Mouse (Mus musculus): ENCODE measurements around the gene Lmod3. TPM values are rescaled to one million over a fixed set of nuclear protein-coding genes. Genes with fewer than 3 reads are reported as not detected.

Gene Lmod3
- polyA plus RNA-seq, 1 experiment from 2014 or later: not detected

DNA sequence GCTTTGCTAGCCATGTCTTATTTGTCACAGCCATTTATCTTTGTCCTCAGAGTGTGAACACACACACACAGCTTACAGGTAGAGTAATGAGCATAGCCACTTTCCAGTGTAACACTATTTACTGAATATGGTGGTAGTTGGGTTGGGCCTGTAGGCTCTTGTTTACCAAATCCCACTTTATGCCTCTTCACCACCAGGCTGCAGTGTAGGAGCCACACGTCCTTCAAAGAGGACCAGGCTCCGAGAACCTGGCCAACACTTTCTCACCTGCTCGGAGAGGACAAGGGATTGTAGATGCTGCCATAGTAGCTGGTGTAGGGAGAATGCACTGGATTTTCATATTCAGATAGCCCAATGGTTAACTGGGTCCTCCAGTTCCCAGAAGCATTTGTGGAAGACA lies 39.5 kb upstream of the Lmod3 start:
- Histone ChIP-seq H3K27me3 (replicated peaks; ENCODE audit: control insufficient read depth, insufficient read depth, low read length) (no peaks in the 10 kb centered on the region), H3K27ac (ENCODE audit: low read depth, low read length) (no peak overlapping the region), H3K4me3 (ENCODE audit: low read length) (no peak overlapping the region), H3K9ac (ENCODE audit: low read depth, low read length) (no peak overlapping the region), H3K9me3 (ENCODE audit: control insufficient read depth, low read length) (no peaks in the 10 kb centered on the region), H3K36me3 (ENCODE audit: control insufficient read depth, insufficient read depth, low read length) (peaks cover 12% of the 10 kb centered on the region), H3K4me1 (ENCODE audit: control insufficient read depth, insufficient read depth, low read depth, low read length) (no peaks in the 10 kb centered on the region), H3K4me2 (ENCODE audit: low read length) (no peak overlapping the region)
- 91% methylated on average over 3 of the region's 3 CpGs for WGBS
- ATAC-seq: no peak

DNA sequence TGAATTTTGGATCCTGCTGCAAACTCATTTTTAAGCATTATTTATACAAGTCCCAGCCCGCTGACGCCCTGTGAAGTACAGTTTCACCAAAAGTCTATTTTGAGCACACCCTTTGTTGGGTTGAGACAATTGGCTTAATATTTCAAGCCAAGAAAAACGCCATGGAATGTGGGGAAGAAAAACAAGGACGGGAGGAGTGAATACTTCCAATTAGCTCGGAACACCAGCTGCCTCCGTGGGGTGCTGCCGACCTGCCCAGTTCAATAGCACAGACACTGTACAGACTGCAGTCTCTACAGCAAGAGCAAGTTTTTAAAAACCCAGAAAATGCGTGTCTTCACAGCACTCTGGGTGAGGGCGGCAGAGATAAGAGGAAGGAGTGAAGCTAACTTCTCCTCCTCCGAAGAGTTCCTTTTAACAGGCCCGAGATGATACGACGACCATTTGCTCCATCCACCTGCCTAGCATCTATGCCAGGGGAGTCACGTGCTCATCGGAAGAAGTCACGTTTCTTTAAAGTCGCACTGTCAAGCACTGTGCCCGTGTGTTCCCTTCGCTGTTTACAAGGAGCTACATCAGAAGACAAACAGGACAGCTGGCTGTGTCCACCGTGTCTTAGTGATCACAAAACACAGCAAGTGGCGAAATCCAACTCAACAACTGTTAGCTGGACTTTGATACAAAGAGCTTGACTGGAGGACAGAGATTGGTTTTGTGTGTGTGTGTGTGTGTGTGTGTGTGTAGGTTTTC lies 38.8 kb upstream of the Lmod3 start:
- Histone ChIP-seq H3K9me3 (ENCODE audit: control insufficient read depth, low read length) (no peaks in the 10 kb centered on the region), H3K27ac (ENCODE audit: low read depth, low read length) (no peak overlapping the region), H3K4me1 (ENCODE audit: control insufficient read depth, insufficient read depth, low read depth, low read length) (no peaks in the 10 kb centered on the region), H3K4me2 (ENCODE audit: low read length) (no peak overlapping the region), H3K9ac (ENCODE audit: low read depth, low read length) (no peak overlapping the region), H3K36me3 (ENCODE audit: control insufficient read depth, insufficient read depth, low read length) (peaks cover 11% of the 10 kb centered on the region), H3K27me3 (replicated peaks; ENCODE audit: control insufficient read depth, insufficient read depth, low read length) (no peaks in the 10 kb centered on the region), H3K4me3 (ENCODE audit: low read length) (no peak overlapping the region)
- WGBS: 58% methylated on average over 21 of the region's 21 CpGs
- no peak for ATAC-seq

DNA sequence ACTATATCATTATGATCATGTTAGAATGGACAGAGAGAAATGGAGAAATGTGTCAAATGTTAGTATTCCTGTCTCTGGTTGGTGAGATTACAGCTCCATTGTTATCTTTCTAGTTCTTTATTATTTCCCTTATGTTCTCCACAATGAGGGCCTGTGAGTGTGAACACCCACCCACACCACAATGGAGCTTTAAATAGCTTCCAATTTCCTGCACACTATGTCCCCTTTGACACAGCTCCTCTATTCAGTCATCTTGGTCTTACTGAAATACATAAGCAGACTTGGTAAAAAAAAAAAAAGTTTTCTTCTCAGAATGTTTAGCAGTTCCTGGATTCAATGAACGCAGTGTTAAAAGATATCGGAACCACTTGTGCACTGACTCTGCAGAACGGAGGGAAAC lies 38.1 kb upstream of the Lmod3 start:
- H3K27ac ChIP-seq (ENCODE audit: low read depth, low read length): no peak overlapping the region
- no peak overlapping the region for H3K9ac ChIP-seq (ENCODE audit: low read depth, low read length)
- no peak for ATAC-seq
- no peak overlapping the region for H3K4me3 ChIP-seq (ENCODE audit: low read length)
- peaks cover 6% of the 10 kb centered on the region for H3K36me3 ChIP-seq (ENCODE audit: control insufficient read depth, insufficient read depth, low read length)
- H3K9me3 ChIP-seq (ENCODE audit: control insufficient read depth, low read length): no peaks in the 10 kb centered on the region
- H3K4me1 ChIP-seq (ENCODE audit: control insufficient read depth, insufficient read depth, low read depth, low read length): no peaks in the 10 kb centered on the region
- 57% methylated on average over 3 of the region's 3 CpGs for WGBS
- H3K27me3 ChIP-seq (replicated peaks; ENCODE audit: control insufficient read depth, insufficient read depth, low read length): no peaks in the 10 kb centered on the region
- no peak overlapping the region for H3K4me2 ChIP-seq (ENCODE audit: low read length)

DNA sequence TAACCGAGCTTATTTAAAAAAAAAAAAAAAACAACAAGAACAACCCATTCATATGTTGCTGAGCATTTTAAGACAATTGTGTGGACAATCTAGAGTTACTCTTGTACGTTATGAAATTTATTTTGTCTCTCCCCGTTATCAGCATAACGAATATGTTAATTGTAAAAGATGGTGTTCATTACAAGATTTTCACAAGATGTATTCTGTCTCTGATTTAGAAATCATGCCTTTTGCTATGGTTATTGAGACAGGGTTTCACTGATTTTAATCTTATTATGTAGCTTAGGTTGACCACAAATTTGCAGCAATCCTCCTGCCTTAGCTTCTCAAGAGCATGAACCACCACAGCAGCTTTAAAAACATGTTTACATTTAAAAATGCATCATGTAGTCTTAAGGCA lies 37.3 kb upstream of the Lmod3 start:
- no peaks in the 10 kb centered on the region for H3K27me3 ChIP-seq (replicated peaks; ENCODE audit: control insufficient read depth, insufficient read depth, low read length)
- H3K9ac ChIP-seq (ENCODE audit: low read depth, low read length): no peak overlapping the region
- no peaks in the 10 kb centered on the region for H3K9me3 ChIP-seq (ENCODE audit: control insufficient read depth, low read length)
- H3K36me3 ChIP-seq (ENCODE audit: control insufficient read depth, insufficient read depth, low read length): no peaks in the 10 kb centered on the region; the same call in none of the 2 replicates
- no peak overlapping the region for H3K4me2 ChIP-seq (ENCODE audit: low read length)
- H3K4me3 ChIP-seq (ENCODE audit: low read length): no peak overlapping the region
- 91% methylated on average over 4 of the region's 4 CpGs for WGBS
- no peak overlapping the region for H3K27ac ChIP-seq (ENCODE audit: low read depth, low read length)
- no peak for ATAC-seq
- no peaks in the 10 kb centered on the region for H3K4me1 ChIP-seq (ENCODE audit: control insufficient read depth, insufficient read depth, low read depth, low read length)

DNA sequence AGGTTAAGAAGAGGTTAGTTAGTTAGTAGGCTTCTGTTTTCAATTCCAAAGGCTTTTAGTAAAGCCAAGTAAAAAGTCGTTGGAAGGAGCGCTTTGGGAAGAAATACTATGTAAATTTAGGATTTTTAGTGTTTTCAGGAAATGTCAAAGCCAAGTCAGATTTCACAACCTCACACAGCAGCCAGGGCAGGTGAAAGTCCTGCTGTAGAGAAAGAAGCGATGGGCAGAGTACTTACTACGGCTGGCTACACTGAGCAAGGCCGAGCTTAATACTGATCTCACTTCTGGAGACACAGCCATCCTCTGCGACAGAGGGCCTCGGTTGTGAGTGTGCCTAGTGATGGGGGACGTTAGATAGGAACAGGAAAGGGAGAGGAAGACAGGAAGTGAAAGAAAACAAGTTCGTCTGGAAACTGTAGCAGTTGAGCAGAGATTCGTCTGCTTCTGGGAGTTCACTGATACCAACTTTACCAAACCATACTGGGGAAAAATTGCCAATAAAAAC lies 36.8 kb upstream of the Lmod3 start:
- Histone ChIP-seq H3K9ac (ENCODE audit: low read depth, low read length) (no peak overlapping the region), H3K4me3 (ENCODE audit: low read length) (no peak overlapping the region), H3K27me3 (replicated peaks; ENCODE audit: control insufficient read depth, insufficient read depth, low read length) (no peaks in the 10 kb centered on the region), H3K4me1 (ENCODE audit: control insufficient read depth, insufficient read depth, low read depth, low read length) (no peaks in the 10 kb centered on the region), H3K9me3 (ENCODE audit: control insufficient read depth, low read length) (no peaks in the 10 kb centered on the region), H3K4me2 (ENCODE audit: low read length) (no peak overlapping the region), H3K27ac (ENCODE audit: low read depth, low read length) (no peak overlapping the region), H3K36me3 (ENCODE audit: control insufficient read depth, insufficient read depth, low read length) (no peaks in the 10 kb centered on the region; the same call in none of the 2 replicates)
- WGBS: 78% methylated on average over 10 of the region's 10 CpGs
- ATAC-seq: no peak

DNA sequence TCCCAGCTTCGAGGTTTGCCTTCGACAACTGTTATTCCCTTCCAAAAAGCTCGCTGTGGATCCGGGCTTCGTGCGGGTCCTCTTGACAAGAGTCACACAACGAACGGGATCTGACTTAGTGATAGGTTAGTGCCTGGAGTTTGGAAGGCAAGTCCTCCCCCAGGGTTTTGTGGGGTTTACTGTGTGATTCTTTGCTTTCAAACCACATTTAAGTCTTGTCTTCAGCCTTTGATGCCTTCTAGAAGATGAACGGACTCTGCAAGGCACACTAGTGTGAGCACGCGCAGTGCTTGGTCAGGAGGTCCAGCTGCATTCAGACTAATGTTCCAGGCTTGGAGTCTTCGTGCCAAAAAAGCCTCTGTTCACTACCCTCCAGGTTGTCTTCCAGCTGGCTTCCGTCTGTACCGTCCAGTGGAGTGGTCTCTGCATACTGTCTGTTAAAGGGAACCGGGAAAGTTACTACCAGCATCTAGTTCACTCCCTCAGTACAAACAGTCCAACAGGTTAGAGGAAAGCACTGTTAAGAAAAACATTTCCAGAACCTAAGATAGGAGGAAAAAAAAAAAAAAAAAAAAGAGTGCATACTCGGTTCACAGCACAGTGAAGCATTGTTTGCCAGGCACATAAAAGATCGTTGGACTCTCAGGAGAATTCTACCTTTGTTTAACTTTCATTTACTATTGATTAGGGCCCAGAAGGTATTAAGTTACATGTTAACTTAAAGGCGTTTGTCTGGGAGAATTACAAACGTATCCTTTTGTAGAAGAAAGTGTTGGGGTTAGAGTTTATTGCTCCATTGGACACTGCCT lies 35.7 kb upstream of the Lmod3 start:
- Histone ChIP-seq H3K36me3 (ENCODE audit: control insufficient read depth, insufficient read depth, low read length) (no peaks in the 10 kb centered on the region; the same call in none of the 2 replicates), H3K9me3 (ENCODE audit: control insufficient read depth, low read length) (no peaks in the 10 kb centered on the region), H3K4me1 (ENCODE audit: control insufficient read depth, insufficient read depth, low read depth, low read length) (no peaks in the 10 kb centered on the region), H3K4me3 (ENCODE audit: low read length) (no peak overlapping the region), H3K27ac (ENCODE audit: low read depth, low read length) (no peak overlapping the region), H3K27me3 (replicated peaks; ENCODE audit: control insufficient read depth, insufficient read depth, low read length) (no peaks in the 10 kb centered on the region), H3K4me2 (ENCODE audit: low read length) (no peak overlapping the region), H3K9ac (ENCODE audit: low read depth, low read length) (no peak overlapping the region)
- no peak for ATAC-seq
- WGBS: 78% methylated on average over 19 of the region's 19 CpGs

DNA sequence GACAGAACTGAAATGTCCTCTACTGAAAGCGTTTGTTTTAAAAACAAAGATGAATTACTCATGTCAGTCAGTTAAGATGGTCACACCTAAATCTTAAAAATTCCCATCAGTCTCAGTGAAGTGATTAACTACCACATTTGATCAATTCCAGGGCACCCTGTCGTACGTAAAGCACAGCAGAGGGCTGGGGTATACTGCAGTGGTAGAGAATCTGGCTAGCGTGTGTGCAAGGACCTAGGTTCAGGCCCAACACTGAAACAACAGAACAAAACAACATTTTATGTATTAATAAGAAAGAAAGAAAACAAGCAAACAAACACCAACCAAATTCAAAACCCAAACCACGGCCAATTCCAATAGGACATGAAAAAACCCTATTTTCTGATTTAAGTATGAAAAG lies 33.8 kb upstream of the Lmod3 start:
- Histone ChIP-seq H3K27me3 (replicated peaks; ENCODE audit: control insufficient read depth, insufficient read depth, low read length) (no peaks in the 10 kb centered on the region), H3K36me3 (ENCODE audit: control insufficient read depth, insufficient read depth, low read length) (no peaks in the 10 kb centered on the region; the same call in none of the 2 replicates), H3K4me3 (ENCODE audit: low read length) (no peak overlapping the region), H3K4me1 (ENCODE audit: control insufficient read depth, insufficient read depth, low read depth, low read length) (no peaks in the 10 kb centered on the region), H3K4me2 (ENCODE audit: low read length) (no peak overlapping the region), H3K27ac (ENCODE audit: low read depth, low read length) (no peak overlapping the region), H3K9ac (ENCODE audit: low read depth, low read length) (no peak overlapping the region), H3K9me3 (ENCODE audit: control insufficient read depth, low read length) (no peaks in the 10 kb centered on the region)
- 95% methylated on average over 5 of the region's 5 CpGs for WGBS
- ATAC-seq: no peak

DNA sequence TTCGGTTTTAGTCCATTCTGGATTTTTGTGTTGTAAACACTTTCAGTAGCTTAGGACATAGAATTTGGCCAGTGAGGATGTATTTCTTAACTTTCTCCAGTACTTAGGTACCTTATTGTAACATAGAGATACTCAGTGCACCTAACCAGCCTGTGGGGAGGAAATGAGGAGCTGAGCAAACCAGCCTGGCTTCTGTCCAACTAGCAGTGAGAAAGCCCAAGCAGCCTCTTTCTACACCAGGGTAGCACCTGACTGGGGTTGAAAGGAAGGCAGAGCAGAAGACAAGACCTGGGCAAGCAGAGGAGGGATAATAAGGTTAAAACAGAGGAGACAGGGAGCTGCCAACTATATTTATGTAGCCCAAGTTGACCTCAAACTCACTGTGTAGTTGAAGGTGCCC lies 31.1 kb upstream of the Lmod3 start:
- no peak overlapping the region for H3K4me2 ChIP-seq (ENCODE audit: low read length)
- no peaks in the 10 kb centered on the region; the same call in none of the 2 replicates for H3K36me3 ChIP-seq (ENCODE audit: control insufficient read depth, insufficient read depth, low read length)
- no peaks in the 10 kb centered on the region for H3K27me3 ChIP-seq (replicated peaks; ENCODE audit: control insufficient read depth, insufficient read depth, low read length)
- 100% methylated on average over 1 of the region's 1 CpGs for whole genome bisulfite sequencing
- no peak overlapping the region for H3K4me3 ChIP-seq (ENCODE audit: low read length)
- no peaks in the 10 kb centered on the region for H3K4me1 ChIP-seq (ENCODE audit: control insufficient read depth, insufficient read depth, low read depth, low read length)
- H3K9me3 ChIP-seq (ENCODE audit: control insufficient read depth, low read length): no peaks in the 10 kb centered on the region
- H3K27ac ChIP-seq (ENCODE audit: low read depth, low read length): no peak overlapping the region
- no peak for ATAC-seq
- no peak overlapping the region for H3K9ac ChIP-seq (ENCODE audit: low read depth, low read length)

DNA sequence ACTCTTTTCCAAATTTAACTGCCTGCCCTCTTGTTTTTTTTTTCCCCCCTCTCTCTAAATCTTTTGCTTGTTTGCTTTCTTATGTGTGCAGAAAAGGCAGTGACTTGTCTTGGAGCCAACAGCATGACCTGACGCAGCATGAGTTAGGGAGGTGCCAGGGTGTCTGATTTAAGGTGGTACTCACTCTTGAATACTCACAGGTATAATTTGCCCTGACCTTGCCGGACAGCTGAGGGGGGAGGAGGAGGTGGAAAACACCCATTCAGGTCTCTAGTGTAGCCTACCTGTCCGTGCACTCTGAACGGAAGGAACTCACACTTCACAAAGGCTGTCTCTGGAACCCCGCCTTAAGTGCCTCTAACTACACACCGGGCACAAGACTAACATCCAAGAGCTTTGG lies 26.3 kb upstream of the Lmod3 start:
- no peaks in the 10 kb centered on the region for H3K27me3 ChIP-seq (replicated peaks; ENCODE audit: control insufficient read depth, insufficient read depth, low read length)
- H3K36me3 ChIP-seq (ENCODE audit: control insufficient read depth, insufficient read depth, low read length): no peaks in the 10 kb centered on the region
- no peaks in the 10 kb centered on the region for H3K9me3 ChIP-seq (ENCODE audit: control insufficient read depth, low read length)
- H3K27ac ChIP-seq (ENCODE audit: low read depth, low read length): no peak overlapping the region
- no peak overlapping the region for H3K4me3 ChIP-seq (ENCODE audit: low read length)
- peaks cover 13% of the 10 kb centered on the region for H3K4me1 ChIP-seq (ENCODE audit: control insufficient read depth, insufficient read depth, low read depth, low read length)
- H3K9ac ChIP-seq (ENCODE audit: low read depth, low read length): no peak overlapping the region
- H3K4me2 ChIP-seq (ENCODE audit: low read length): no peak overlapping the region
- 47% methylated on average over 6 of the region's 6 CpGs for WGBS
- no peak for ATAC-seq

Data from hindbrain, embryonic 16.5 days (tissue).